Mouse (Mus musculus): ENCODE measurements at regions not wholly inside any gene's neighbourhood (a gene's known extent, or its start where the extent isn't known, plus 50 kb on each side); places are given as distances from the start of the nearest gene placed in this dataset.

- no peak for TF ChIP-seq CTCF (IDR thresholded peaks at IDR 0.05; ENCODE audit: low read depth)
- no peak for TF ChIP-seq EP300 (optimal IDR thresholded peaks at IDR 0.05)
Observed at GRCm38 (mm10) chr17:83128843-83129544, 86.1 kb upstream of the Pkdcc start.

All from stomach, postnatal 0 days (tissue).